Mouse (Mus musculus): Measurements from ENCODE around the gene Spp2. TPM values are rescaled to one million over a fixed set of nuclear protein-coding genes. Genes with fewer than 3 reads are reported as not detected.

The Spp2 gene
- polyA plus RNA-seq, 1 experiment from 2014 or later, result not detected

DNA sequence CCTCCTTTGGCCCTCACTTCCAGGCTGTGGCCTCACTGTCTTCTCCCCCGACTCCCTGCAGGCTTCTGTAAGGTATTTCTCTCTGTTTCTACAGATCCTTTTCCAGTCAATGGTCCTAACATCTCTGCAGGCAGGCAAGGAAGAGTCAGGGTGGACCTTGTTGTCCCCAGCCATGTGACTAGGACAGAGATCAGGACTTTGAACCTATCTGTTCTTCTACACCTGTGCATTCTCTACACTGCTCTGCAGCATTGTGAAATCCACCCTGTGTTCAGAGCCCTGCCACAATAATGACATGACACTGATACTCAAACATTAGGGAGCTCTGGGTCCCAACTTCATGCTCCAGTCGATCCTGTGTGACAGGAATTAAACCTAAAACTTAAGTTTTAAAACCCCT lies 12.2 kb downstream of the Spp2 start:
- no peak for ATAC-seq (replicated peaks)
- Histone ChIP-seq H3K4me3 (no peak overlapping the region), H3K36me3 (no peaks in the 10 kb centered on the region), H3K27me3 (no peaks in the 10 kb centered on the region), H3K27ac (replicated peaks) (no peak overlapping the region), H3K9ac (replicated peaks) (no peak overlapping the region), H3K4me2 (replicated peaks) (no peak overlapping the region), H3K4me1 (no peaks in the 10 kb centered on the region), H3K9me3 (no peaks in the 10 kb centered on the region)
- 73% methylated on average over 2 of the region's 2 CpGs for WGBS

DNA sequence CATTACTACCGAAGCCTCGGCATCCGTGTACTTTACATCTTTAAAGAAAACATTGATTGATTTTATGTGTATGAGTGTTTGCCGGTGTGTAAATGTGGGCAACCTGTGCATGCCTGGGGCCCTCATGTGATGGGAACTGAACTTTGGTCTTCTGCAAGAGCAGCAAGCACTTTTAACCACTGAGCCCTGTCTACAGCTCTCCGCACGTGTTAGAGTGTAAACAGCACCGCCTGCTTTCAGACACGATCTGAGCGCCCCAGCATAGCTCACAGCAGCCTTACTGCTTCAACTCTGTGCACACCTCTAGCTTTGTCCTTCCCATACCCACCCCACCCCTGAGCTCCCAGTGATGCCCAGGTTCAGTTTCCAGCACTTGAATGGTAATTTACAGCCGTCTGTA lies 15.3 kb downstream of the Spp2 start:
- Histone ChIP-seq H3K9ac (replicated peaks) (no peak overlapping the region), H3K9me3 (no peaks in the 10 kb centered on the region), H3K4me2 (replicated peaks) (no peak overlapping the region), H3K27me3 (no peaks in the 10 kb centered on the region), H3K4me3 (no peak overlapping the region), H3K4me1 (no peaks in the 10 kb centered on the region), H3K27ac (replicated peaks) (peak overlapping the region; percentile 66), H3K36me3 (no peaks in the 10 kb centered on the region)
- WGBS, result 88% methylated on average over 10 of the region's 10 CpGs
- ATAC-seq (replicated peaks), result no peak

DNA sequence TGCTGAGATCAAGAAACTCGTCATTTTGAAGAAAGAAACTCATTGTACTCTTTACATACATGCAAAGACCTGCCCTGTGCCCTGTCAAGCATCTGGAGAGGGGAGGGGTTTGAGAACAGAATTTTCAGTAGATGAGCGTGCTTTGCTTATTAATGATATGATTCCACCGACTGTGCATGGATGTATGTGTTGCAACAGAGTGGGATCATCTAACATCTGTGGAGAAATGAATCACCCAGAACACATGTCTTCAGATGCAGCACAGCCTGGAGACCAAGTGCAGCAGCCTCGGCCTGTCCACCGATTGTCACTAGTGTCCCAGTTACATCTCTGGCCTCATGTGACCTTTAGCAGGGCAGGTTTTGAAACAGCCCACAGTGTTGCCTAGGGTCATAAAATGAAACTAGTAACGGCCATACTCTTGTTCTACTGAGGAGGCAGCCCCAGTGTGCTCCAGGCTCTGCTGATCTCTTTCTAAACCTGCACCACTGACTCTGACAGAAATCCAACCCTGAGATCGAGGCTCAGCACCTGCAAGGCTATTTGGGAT lies 16.2 kb downstream of the Spp2 start:
- H3K4me1 ChIP-seq, result no peaks in the 10 kb centered on the region
- H3K9me3 ChIP-seq, result no peaks in the 10 kb centered on the region
- no peaks in the 10 kb centered on the region for H3K36me3 ChIP-seq
- H3K27ac ChIP-seq (replicated peaks), result peak overlapping the region; percentile 72
- H3K4me2 ChIP-seq (replicated peaks), result no peak overlapping the region
- 0 out of 2 replicates have a peak, but pooled peaks have one; percentile 47 for ATAC-seq (replicated peaks)
- H3K4me3 ChIP-seq, result no peak overlapping the region
- H3K27me3 ChIP-seq, result no peaks in the 10 kb centered on the region
- H3K9ac ChIP-seq (replicated peaks), result no peak overlapping the region
- 77% methylated on average over 7 of the region's 7 CpGs for WGBS

DNA sequence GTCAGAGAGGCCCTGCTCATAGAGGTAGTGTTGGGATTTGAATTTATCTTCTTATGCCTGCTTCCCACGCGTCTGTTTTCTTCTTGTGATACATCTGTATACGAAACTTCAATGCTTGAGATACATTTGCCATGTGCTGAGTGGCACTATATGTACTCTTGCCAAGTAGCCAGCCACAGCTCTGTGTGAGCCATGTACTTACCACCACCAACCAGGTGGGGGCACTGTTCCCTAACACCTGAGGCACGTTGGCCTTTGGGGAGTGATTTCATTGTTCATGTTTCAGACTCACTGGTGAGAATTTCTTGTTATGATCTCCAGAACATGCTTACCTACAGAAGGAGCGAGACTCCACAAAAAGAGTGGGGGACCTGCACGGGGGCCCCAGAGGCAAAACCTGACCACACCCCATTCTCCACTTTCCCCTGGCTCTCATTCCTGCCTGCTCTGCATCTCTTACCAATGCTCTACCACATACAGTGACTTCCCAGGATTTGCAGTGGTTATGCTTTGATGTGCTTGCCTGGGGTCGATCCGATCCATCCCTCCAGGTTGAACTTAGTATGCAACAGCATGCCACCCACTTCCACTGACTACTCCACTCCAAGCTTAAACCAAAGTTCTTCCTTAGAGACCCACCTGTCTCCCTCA lies 18.0 kb downstream of the Spp2 start:
- no peak overlapping the region for H3K9ac ChIP-seq (replicated peaks)
- no peak overlapping the region for H3K4me3 ChIP-seq
- H3K4me2 ChIP-seq (replicated peaks), result no peak overlapping the region
- no peaks in the 10 kb centered on the region for H3K27me3 ChIP-seq
- no peaks in the 10 kb centered on the region for H3K4me1 ChIP-seq
- H3K27ac ChIP-seq (replicated peaks), result no peak overlapping the region
- 21% methylated on average over 8 of the region's 8 CpGs for WGBS
- no peaks in the 10 kb centered on the region for H3K36me3 ChIP-seq
- peak; percentile 74 for ATAC-seq (replicated peaks)
- no peaks in the 10 kb centered on the region for H3K9me3 ChIP-seq

DNA sequence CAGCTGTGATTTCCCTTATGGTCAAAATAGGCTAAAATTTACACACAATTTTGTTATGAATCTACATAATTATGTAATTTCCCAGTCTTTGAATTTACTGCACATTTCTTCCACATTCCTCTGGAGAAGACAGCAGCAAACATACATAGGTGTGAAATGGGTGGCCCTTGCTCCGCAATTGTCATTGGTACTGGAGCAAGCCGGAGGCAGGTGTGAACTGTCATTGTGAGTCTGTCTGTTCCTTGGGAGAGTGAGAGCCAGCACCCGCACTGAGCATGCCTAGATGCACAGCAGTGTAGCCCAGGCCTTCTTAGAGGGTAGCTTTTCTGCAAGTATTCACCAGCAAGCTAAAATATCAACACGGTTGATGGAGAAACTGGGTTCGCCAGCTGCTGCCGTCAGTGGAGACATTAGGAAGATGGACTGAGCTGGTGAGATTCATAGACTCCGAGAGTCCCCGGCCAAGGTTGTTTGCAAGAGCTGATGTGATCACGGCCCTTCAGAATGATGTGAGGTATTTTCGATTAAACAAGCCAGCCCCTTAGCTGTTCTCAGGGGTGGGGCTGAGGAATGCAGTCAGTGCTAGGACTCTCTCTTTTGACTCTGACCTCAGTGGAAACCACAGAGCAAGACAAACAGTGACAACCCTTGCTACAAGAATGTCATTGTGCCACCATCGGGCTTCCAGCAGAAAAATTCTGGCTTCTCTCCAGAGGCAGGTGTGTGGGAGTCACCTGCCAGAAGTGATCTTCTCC lies 21.4 kb downstream of the Spp2 start:
- no peak for ATAC-seq (replicated peaks)
- Histone ChIP-seq H3K4me3 (no peak overlapping the region), H3K27ac (replicated peaks) (no peak overlapping the region), H3K4me1 (no peaks in the 10 kb centered on the region), H3K27me3 (no peaks in the 10 kb centered on the region), H3K4me2 (replicated peaks) (no peak overlapping the region), H3K9me3 (no peaks in the 10 kb centered on the region), H3K36me3 (no peaks in the 10 kb centered on the region), H3K9ac (replicated peaks) (no peak overlapping the region)
- 85% methylated on average over 11 of the region's 11 CpGs for WGBS

DNA sequence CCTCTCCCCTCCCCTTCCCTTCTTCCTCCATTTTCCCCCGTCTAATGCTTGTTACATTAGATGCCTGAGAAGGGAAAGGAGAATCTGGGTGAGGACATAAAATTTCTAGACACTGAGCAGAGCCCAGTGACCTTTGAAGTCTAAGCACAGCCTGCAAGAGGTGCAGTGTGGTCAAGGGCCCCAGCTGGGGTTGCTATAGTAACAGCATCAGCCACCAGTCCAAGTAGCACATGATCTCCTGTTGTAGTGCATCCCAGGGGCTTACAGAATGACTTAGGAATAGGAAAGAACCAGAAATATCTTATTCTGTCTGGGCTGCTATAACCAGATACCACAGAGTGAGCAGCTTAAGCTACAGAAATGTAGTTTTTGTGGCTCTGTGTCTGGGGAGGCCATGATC lies 22.7 kb downstream of the Spp2 start:
- Histone ChIP-seq H3K27ac (replicated peaks) (no peak overlapping the region), H3K4me1 (no peaks in the 10 kb centered on the region), H3K36me3 (no peaks in the 10 kb centered on the region), H3K4me3 (no peak overlapping the region), H3K9ac (replicated peaks) (no peak overlapping the region), H3K4me2 (replicated peaks) (no peak overlapping the region), H3K9me3 (no peaks in the 10 kb centered on the region), H3K27me3 (no peaks in the 10 kb centered on the region)
- no peak for ATAC-seq (replicated peaks)
- 33% methylated on average over 1 of the region's 1 CpGs for WGBS

DNA sequence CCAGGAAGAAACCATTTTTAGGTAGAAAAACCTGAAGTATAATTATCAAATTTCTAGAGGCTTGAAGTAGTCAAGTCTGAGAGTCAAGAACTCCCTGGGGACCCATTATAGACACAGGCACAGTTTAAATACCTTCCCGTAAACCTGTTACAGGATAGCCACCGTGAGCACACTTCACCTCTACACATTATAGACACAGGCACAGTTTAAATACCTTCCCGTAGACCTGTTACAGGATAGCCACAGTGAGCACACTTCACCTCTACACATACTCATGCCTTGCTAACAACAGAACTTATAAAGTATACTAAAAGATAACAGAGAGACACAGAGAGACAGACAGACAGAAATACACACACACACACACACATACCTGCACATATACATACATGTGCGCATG lies 24.5 kb downstream of the Spp2 start:
- Histone ChIP-seq H3K36me3 (no peaks in the 10 kb centered on the region), H3K27me3 (no peaks in the 10 kb centered on the region), H3K9ac (replicated peaks) (no peak overlapping the region), H3K4me2 (replicated peaks) (no peak overlapping the region), H3K4me1 (no peaks in the 10 kb centered on the region), H3K27ac (replicated peaks) (no peak overlapping the region), H3K9me3 (no peaks in the 10 kb centered on the region), H3K4me3 (no peak overlapping the region)
- 86% methylated on average over 4 of the region's 4 CpGs for WGBS
- no peak for ATAC-seq (replicated peaks)

DNA sequence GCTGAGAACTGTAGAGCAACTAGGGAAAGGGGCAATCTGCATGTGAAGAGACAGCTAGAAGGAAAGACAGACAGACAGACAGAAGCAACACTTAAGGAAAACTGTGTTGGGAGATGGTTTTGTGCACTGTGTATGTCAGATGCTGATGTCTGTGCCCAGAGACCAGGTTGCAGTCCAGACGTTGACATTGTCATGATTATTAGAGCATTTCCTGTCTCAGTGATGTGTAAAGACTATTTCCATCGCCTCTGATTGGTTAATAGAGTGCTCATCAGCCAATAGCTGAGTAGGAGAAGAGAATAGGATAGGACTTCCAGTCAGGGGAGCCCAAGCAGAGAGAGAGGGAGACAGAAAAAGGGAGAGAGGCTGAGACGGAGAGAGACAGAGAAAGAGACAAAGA lies 25.8 kb downstream of the Spp2 start:
- H3K4me1 ChIP-seq, result no peaks in the 10 kb centered on the region
- WGBS, result 49% methylated on average over 3 of the region's 3 CpGs

DNA sequence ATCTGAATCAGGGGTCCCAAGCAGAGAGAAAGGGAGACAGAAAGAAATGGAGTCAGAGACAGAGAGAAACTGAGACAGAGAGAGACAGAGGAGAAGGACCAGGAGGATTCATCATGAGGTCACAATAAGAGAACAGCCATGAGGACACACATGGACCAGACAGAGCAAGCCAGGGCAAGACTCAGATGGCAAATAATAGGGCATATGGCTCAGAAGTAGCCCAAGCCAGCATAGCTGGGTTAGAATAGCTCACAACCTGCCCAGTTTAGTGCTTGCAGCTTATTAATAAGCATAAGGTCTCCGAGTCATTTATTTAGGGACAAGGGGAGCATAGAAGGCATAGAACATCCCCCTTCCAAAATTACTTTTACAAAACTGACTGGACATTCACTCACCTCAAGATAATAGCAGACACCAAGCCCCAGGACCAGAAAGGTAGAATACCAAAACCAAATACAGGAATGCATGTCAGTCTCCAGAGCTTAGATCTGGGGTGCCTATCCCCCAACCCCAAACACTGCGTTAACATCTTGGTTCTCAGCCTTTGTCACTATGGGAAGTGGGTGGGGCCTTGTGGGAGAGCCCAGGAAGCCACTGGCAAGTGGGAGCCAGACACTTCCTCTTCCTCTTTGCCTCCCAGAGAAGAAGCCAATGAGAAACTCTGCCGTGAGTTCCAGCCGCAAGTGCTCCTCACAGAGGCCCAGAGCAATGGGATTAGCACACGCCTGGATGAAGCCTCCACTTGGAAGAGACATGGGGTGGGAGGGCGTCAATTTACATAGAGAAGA lies 26.5 kb downstream of the Spp2 start:
- Histone ChIP-seq H3K27me3 (no peaks in the 10 kb centered on the region), H3K27ac (replicated peaks) (no peak overlapping the region), H3K4me2 (replicated peaks) (no peak overlapping the region), H3K9me3 (no peaks in the 10 kb centered on the region), H3K9ac (replicated peaks) (no peak overlapping the region), H3K4me3 (no peak overlapping the region), H3K4me1 (no peaks in the 10 kb centered on the region), H3K36me3 (no peaks in the 10 kb centered on the region)
- WGBS, result 45% methylated on average over 6 of the region's 6 CpGs
- no peak for ATAC-seq (replicated peaks)

More for the DNA sequence above, 25.8 kb downstream of the Spp2 start:
- no peaks in the 10 kb centered on the region for H3K36me3 ChIP-seq
- ATAC-seq (replicated peaks), result no peak
- H3K9me3 ChIP-seq, result no peaks in the 10 kb centered on the region
- no peak overlapping the region for H3K27ac ChIP-seq (replicated peaks)
- H3K9ac ChIP-seq (replicated peaks), result no peak overlapping the region
- H3K4me2 ChIP-seq (replicated peaks), result no peak overlapping the region
- no peak overlapping the region for H3K4me3 ChIP-seq
- no peaks in the 10 kb centered on the region for H3K27me3 ChIP-seq

DNA sequence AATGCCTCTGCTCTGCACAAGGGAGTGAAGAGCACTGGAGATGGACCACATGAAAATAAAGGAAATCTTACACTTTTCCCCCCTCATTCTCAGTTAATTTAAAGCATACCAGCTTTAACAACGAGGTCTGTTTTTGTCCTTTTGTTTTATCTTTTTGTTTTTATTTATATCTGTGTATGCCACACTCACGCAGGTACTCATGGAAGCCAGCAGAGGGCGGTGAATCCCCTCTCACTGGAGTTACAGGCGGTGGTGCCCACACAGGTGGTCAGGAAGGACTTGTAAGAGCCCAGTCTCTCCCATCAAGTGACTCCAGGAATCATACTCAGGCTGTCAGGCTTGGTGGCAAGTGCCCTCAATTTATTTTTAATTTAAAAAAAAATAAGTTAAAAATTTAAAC lies 27.3 kb downstream of the Spp2 start:
- Histone ChIP-seq H3K9me3 (no peaks in the 10 kb centered on the region), H3K36me3 (no peaks in the 10 kb centered on the region), H3K4me1 (no peaks in the 10 kb centered on the region), H3K27me3 (no peaks in the 10 kb centered on the region), H3K9ac (replicated peaks) (no peak overlapping the region), H3K27ac (replicated peaks) (no peak overlapping the region), H3K4me3 (no peak overlapping the region), H3K4me2 (replicated peaks) (no peak overlapping the region)
- 73% methylated on average over 4 of the region's 4 CpGs for WGBS
- ATAC-seq (replicated peaks), result no peak

DNA sequence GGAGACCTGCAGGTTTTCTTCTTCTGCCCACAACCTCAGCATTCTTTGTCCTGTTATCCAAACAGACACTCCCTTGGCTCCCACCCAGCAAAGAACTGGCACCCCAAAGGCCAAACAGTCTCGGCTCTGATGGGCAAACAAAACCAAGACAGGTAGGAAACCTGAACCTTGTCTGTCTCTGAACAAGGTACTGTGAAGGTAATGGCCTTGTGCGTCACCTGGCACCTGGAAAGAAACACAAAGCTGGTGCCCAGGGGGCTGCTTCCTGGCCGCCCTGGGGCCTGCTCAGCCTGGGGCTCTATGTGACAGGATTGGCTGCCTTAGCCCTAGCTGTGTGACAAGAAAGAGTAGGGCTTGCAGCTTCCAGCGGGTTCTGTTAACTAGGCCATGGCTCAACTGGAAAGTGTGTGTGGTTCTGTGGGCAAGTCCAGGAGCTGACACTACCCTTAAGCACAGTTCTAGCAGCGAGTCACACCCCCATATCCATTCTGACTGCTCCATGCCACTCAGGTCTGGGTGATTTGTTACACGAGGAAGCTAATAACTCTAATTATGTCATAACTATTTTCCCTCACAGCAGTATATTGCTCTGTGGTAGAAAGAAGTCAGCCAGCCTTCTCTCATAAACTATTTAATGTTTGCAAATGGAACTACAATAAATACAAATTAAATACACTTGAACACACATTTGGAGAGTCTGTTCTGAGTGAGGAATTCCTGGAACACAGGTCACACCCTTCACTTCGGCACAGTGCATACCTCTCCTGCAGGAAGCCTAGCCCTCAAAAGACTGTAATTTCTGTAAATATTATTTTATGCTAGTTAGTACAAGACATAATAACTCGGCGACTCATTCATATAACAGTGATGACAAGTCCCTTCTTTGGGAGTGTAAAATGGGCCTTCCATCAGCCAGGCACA lies 30.7 kb downstream of the Spp2 start:
- no peak overlapping the region for H3K4me2 ChIP-seq (replicated peaks)
- no peak overlapping the region for H3K4me3 ChIP-seq
- WGBS, result 82% methylated on average over 9 of the region's 9 CpGs
- no peaks in the 10 kb centered on the region for H3K27me3 ChIP-seq
- ATAC-seq (replicated peaks), result no peak
- no peak overlapping the region for H3K9ac ChIP-seq (replicated peaks)
- no peaks in the 10 kb centered on the region for H3K9me3 ChIP-seq
- H3K4me1 ChIP-seq, result no peaks in the 10 kb centered on the region
- H3K36me3 ChIP-seq, result no peaks in the 10 kb centered on the region
- H3K27ac ChIP-seq (replicated peaks), result no peak overlapping the region
